Mouse (Mus musculus): ENCODE data around the gene Tmem116. TPM values are rescaled to one million over a fixed set of nuclear protein-coding genes. Genes with fewer than 3 reads are reported as not detected.
A peak's percentile ranks its signal among the peaks of the same experiment; 100 is the strongest.
"Not testable (repeated sequence)": the region's sequence is repeated elsewhere in the genome, so short reads cannot be mapped to it uniquely, and the experiment has no call there.

Tmem116 gene
- total RNA-seq, 4 experiments from 2014 or later = 3.2 to 7.3 (median 4.5) TPM

DNA sequence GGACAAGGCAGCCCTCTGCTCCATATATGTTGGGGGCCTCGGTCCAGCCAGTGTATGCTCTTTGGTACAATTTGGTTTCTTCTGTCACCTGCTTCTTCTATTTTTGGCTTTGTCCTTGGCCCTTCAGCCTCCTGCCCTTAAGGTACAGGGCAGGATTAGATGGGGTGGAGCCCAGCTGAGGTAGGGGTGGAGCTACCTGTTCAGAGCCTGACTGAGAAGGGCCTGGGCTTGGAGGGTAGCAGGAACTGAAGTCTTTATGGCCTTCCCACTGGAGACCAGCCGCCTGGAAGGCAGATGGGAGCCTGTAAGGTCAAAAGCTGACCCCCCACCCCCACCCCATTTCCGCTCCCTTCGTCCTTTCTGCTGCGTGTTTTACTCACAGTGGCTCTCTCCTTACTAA is 11.3 kb downstream of the Tmem116 start:
- no peak for DNase-seq

DNA sequence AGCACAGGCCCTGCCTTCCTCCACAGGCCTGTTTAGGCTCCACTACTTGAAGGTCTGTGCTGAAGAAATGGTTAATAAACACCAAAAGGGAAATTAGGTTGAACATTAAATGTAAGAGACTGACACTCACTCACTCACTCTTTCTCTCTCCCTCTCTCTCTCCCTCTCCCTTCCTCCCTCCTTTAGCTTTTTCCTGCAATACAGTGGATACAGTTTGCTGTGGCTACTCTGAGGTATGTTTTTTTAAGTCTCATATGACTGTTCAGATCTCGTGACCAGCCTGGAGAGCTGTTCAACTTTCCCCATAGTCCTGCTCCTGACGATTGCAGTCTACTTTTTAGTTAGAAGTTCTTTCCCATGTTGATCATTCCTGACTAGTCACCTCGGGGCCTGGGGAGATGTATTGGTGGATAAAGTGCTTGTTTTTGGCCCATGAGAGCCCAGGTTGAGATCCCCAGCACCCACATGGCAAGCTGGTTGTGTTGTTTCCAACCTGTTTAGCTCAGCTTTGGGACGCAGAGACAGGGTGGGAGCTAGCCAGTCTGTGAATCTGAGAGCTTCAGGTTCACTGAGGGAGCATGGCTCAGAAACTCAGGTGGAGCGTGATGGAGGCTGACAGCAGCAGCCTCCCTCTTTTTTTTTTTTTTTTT is 12.0 kb downstream of the Tmem116 start:
- no peak for DNase-seq

DNA sequence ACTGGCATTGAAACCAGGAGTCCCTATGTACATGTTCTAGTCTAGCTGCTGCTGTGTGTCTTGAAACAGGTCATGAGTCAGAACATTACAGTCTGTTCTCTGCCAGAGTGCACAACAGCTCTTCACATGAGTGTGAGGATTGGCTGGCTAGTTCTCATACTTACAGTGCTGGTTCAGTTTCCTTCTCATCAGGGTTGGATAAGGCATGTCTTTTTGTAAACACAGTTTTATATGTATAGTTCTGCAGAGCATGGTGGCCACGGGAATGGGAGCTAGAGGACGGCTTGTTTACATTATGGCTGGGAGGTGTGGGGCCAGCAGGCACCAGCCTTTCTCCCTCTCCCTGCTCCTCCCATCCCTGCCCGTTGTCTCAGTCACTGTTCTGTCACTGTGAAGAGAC is 17.9 kb downstream of the Tmem116 start:
- no peak for DNase-seq

DNA sequence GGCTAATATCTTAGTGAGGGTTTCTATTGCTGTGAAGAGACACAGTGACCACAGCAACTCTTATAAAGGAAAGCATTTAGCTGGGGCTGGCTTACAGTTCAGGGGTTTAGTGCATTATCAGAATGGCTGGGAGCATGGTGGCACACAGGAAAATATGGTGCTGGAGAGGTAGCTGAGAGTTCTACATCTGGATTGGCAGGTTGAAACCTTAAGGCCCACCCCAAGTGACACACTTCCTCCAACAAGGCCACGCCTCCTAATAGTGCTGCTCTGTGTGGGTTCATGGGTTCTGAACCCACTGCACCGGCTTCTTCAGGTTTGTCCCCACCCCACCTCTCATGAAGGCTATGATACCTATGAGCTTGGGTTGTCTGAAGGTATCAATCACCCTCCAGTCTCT is 20.7 kb downstream of the Tmem116 start:
- DNase-seq = no peak

DNA sequence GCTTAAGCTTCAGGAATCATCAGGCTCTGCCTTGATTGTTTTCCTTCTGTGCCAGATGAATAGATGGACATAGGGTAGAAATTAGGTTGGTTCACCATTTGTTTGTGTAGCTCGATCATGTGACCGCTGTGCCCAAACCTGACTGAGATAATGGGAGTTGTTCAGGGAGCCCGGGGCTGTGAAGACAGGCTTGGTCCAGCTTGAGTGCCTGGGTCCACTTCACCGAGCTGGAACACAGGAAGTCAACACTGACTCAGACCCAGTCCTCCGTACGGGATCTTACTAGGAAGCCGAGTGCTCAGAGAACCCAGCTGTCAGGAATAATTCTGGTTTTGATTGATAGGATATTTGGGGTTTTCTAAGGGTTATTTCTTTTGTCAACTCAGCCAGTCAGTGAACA is 22.9 kb downstream of the Tmem116 start:
- DNase-seq = no peak

DNA sequence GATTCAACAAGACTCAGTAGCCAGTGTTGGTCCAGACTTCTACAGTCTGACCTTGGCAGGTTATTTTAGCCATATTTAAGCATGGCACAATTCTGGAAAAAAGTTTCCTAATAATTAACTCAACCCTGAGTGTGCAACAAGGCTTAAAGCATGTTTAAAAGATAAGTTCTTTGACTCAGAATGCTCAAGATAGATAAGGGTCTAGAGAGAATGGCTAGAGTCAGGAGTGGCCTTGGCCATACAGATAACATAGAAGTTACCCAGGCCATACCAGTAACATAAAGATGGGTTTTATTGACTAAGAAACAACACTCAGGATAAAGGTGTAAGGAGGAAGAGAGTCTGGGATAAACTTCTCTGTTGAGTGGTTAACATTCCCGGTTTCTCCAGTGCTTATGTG is 24.3 kb downstream of the Tmem116 start:
- no peak for DNase-seq

DNA sequence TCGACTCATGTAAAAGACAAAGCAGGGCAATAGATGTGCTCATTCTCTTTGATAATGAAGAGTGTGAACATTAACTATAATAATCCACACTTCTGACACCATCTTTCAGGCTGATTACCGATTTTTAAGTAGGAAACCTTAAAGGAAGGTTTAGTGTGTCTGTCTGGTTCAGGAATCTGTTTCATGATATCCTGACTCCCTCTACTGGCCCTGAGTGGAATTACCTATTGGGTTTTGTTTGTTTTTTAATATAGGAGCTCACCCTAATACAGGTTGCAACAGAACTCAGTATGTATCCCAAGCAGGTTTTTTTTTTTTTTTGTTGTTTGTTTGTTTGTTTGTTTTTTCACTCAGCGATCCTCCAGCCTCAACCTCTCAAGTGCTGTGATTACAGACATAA is 26.0 kb downstream of the Tmem116 start:
- DNase-seq = no peak

DNA sequence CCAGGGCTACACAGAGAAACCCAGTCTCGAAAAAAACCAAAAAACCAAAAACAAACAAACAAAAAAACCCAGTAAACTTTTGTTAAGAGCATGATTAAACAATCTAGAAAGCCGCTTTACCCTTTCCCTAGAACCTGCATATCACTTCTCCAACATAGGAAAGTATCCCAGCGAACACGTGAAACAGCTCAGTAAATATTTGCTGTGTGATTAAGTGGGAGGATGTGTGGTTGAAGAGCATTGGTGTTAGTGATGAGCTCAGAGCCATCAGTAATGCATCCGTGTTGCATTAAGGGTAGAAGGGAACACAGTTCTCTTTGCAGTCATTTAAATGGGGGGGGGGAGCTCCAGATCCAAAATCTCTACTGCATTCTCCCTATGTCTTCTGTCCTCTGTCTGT is 33.1 kb downstream of the Tmem116 start:
- DNase-seq = no peak

DNA sequence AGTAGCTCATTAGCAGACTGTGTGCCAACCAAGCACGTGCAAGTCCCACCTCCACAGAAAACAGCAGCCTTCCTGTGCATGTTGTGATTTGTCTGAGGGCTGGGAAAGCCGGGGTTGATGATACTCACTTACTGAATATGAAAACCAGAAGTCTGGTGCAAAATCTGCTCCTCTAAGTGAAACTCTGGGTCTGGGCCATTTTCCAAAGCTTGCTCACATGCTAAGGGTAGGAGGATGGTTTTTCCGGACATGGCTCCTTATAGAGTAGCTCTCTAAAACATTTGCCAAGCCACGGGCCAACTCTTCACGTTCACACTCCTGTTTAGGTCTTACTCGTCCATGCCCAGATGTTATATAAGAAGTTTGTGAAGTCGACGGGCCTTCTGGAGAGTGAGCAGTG is 41.6 kb downstream of the Tmem116 start:
- DNase-seq = no peak

DNA sequence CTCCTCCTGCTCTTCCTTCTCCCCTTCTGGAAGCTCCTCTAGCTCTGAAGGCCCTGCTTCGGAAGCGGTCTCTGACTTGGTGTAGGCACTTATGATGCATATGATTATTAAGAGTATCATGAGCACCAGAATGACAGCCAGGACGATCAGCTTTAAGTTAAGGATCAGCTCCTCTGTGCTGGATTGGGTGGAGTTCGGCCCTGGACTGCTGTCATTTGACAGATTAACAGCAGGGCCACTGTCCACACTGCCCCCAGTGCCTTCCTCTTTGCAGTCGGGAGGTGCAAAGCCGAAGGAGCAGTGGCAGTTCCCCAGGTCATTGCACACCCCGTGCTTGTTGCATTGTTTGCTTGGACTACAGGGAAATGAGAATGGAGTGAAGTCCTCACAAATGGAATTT is 49.0 kb downstream of the Tmem116 start:
- DNase-seq = no peak

DNA sequence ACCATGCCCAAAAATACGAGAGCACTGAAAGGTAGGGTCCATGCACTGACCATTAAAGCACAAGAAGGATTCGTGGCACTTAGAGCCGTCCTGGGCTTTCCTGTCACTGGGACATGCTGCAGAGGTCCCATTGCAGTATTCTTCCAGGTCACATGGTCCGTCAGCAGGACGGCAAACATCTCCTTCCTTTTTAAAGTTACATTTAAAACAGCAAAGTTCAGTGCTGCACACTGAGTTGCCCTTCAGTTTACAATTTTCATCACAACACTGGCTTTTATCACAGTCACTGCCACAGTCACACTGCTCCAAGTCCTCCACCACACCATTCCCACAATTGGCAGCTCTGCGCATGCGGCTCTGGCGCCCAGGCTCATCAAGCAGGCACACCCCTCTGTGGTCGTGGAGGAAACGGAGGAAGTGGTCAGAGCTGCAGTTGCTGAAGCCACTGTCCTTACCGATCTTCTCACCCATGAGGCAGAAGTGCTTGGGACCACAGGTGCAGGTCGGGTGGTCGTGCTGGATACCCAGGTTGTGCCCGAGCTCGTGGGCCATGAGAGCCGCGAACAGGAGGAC is 49.8 kb downstream of the Tmem116 start:
- not testable (repeated sequence) for DNase-seq

DNA sequence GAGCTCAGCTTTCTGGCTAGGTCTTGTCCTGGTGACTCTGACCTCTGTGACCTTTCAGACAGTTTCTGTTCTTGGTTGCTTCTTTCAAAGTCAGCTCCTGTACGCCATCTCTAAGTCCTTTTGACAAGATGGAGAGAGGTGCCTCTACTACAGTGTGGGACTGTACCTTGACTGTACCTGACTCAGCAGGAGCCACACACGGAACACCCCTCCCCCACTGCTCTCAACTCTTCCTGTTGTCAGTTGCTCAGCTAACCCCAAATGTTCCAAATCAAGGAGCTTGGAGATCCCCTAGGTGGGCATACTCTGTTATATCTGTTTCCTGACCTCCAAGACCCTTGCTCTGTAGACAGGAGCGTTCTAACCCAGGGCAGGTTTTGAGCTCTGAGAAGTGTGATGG is 51.5 kb downstream of the Tmem116 start, which contains the start of gene Adam1b:
Adam1b (minus strand) TSS at position 205 of the 400 bp plus-strand sequence.
- DNase-seq = no peak

DNA sequence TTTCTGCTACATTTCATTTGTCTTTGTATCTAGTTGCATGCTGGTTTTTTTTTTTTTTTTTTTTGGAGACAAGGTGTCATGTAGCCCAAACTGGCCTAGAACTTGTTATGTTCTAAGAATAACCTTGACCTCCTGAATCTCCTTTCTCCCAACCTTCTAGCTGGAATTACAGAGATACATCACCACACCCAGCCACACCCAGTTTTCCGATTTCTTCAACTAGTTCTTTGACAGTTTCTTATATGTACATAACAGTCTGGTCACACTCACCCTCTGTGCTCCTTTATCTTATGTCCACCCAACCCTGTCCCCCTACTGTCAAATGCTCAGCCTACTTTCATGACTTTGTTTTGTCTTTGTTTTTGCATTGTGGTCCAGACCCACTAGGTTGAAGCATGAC is 55.2 kb downstream of the Tmem116 start:
- DNase-seq = no peak

DNA sequence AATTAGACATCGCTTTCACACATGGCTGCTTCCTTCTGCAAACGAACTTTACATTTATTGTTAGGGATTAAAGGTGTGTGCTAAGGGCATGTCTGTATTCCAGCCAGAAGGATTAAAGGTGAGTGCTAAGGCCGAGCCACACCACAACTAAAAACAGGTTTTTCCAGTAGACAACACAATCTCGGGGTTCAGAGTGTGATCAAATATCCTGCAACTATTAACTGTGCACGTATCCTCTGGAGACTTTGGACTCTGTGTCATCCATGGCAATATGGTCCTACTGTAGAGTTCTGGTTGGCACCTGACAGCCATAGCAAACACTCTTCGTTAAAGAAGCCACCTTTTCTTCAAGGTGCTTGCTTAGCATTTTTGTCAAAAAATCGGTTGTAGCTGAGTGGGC is 58.3 kb downstream of the Tmem116 start:
- no peak for DNase-seq

DNA sequence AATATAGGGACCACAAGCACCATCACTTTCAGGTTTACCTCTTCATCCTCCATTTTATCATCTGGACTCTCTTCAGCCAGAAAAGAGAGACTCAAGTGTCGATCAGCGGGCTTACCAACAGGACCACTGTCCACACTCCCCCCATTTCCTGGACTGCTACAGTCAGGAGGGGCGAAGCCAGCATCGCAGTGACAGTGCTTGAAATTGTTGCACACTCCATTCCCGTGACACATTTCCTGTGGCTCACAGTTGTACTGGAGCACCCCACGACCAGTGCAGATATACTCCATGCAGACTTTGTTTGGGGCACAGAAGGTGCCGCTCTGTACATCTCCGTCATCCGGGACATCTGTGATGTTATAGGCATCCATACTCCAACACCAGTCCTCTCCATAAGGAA is 67.3 kb downstream of the Tmem116 start:
- DNase-seq = no peak

DNA sequence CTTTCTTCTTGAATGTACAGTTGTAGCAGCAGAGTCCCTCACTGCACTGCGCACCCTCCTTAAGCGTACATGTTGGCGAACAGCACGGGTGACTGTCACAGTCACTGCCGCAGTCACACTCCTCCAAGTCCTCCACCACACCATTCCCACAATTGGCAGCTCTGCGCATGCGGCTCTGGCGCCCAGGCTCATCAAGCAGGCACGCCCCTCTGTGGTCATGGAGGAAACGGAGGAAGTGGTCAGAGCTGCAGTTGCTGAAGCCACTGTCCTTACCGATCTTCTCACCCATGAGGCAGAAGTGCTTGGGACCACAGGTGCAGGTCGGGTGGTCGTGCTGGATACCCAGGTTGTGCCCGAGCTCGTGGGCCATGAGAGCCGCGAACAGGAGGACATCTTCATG is 68.1 kb downstream of the Tmem116 start:
- not testable (repeated sequence) for DNase-seq

DNA sequence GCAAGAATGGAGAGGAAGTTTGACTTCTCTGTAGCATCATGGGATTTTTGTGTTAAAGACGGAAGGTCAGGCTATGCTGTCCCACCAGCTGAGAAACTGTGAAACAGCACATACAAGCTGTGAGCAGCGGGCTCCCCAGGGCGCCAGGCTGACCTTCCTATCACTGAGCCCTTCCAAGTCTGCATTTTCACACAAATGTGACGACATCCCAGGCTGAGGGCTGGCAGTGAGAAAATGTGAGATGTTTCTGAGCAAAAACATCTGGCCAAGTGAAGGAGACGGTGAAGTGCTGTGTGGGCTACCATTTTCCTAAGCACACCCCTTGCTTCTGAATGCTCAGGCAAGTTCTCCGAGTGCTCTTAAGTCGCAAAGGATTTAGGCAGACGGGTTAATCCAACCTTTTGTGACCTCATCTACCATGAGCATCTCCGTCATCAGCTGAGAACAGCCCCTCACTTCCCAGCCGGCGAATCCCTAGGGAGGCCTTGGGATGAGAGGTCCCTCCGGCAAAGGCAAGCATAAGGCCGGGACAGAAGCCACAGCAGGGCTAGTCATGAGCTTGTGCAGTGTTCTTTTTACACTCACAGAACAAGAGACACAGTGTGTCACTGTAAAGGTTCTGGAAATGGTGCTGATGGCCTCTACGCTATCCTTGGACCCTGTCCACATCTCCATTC is 74.2 kb downstream of the Tmem116 start:
- DNase-seq = no peak

DNA sequence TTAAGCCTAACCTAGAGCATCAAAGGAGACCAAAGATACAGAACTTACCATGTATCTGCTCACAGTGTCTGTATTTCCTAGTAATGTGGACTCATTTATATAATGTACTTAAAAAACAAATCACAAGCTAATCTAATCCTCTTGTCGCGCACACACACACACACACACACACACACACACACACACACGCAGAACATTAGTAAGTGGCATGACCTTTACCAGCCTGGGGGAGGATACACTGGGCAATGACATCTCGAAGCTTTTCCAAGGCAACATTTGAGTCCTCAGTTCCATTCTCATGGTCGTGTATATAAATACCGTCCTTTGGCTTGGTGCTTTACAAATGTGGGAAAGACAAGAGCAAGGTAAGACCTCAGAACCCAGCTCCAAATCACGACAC is 74.8 kb downstream of the Tmem116 start:
- peak; percentile 29 for DNase-seq

DNA sequence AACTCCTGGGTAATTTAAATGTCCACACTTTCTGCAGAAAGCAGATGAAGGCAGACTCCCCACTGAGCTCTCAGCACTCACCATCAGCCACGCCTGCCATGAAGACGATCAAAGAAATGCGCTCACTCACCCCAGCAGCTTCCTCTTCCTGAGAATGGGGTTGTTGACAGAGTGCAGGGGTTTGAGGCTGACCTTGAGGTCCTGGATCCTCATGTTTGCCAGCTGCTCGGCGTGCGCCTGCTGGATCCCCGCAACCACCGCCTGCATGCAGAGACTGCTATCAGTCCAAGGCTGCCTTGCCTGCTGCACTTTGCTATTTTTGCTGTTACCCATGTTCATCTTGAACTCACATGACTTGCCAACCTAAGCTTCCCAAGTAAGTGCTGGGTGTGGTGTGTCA is 75.3 kb downstream of the Tmem116 start:
- peak; percentile 36 for DNase-seq

DNA sequence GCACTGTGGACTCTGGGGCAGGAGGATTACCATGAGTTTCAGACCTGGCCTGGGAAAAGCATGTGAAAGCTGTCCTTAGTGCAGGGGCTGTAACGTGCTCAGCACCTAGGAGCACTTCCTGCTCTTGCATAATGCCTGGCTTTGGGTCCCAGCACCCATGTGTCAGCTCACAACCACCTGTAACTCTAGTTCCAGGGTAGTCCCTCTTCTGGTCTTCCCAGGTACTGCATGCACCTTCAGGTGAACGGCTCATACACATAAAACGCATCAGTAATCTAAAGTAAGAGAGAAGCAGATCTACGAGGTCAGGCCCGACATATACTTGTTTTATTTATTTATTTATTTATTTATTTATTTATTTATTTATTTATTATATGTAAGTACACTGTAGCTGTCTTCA is 82.8 kb downstream of the Tmem116 start:
- no peak for DNase-seq

DNA sequence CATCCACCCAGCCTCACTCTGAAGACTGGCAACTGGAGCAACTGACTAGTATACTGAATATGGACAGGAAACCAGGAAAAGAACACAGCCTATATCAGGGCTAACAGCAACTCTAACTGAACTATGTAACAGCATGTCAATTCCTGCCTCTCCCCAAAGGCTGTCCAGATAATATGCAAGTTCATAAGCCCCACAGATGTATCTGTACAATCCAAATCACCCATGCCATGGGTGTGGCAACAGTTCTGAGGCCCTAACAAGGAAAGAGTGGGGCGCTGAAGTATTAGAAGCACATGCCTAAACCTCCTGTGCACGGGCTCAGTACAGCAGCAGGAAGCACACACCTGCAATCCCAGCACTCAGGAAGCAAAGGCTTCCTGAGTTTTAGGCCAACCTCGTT is 83.4 kb downstream of the Tmem116 start:
- DNase-seq = no peak

DNA sequence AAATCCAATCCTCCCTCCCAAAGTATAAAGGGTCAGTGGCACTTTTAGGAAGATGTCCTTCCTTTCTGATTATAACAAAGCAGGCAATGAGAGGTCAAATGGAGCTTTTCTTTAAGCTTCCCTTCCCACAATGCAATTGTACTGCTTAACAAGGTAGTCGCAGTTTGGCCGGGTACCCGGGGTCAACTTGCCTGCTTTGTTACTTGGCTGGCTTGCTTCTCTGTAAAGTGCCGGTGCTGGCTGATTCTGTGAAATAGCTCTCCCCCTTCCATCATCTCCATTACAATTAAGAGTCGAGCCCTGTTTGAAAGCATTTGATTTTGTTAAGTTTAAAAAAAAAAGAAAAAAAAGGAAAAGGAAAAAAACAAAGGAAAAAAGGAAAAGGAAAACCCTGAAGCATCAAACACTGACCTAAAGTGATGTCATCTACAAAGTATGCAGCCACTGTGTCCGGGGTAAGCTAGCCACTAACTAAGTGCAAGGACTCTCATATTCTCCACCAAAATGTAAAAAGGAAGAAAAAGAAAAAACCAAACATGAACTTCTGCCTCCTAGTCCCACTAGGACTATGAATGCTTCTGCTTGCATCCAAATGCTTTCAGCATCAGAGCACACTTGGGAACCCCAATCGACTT is 85.3 kb downstream of the Tmem116 start:
- no peak for DNase-seq

DNA sequence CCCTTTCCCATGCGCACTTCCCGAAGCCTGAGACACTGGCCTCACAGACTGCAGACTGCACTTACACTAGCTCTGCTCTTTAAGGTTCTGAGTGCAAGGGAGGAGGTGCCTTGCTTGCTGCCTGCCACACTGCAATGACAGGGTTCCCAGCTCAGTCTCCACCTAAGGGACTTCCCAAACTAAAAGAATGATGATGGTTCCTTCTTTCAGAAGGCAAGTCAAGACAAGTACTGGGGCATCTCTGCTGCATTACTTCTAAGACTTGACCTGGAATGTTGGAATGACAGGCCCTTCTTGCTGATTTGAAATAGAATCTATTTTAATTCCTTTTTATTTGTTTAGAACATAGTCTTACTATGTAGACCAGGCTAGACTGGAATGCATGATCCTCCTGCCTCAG is 85.9 kb downstream of the Tmem116 start:
- no peak for DNase-seq

DNA sequence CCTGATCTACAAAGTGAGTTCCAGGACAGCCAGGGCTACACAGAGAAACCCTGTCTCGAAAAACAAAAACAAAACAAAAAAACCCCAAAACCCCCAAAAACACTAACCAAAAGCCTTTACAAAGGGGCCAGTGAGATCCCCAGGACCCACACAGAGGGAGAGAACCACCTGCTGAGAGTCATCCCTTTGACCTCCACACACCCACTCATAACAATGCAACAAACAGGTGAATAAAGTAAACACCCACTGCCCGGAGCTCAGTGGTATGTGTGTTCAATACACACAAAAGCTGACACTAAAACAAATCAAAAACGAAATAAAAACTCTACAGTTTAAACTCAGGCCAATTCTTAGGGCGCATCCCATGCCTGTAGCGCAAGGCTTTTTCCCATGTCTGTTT is 88.4 kb downstream of the Tmem116 start:
- DNase-seq = no peak
